Comparison of ENCODE assay signal across 21 mouse cellular contexts in the genomic region with DNA sequence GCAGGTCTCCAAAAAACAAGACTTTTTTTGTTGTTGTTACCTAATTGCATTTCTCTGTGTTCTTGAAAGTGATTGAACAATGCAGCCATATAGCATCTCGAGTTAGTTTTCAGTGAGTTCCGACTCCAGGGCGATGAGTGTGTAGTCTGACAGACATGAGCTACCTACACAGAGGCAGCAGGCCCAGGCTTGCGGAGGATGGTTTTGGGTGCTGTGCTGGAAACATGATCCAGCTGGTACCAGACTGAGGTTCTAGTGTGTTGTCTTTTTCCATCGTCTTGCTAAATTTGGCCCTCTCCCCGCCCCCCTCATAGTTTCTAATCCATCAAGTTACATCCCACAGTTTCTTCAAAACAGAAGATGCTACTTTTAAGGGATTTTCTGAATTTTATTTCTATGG.
DNase-seq lines count a peak whose midpoint lies in the region; ATAC-seq lines count a peak whose summit lies in the region.
"Had no signal": no experiment of that assay in that cellular context is flagged by ENCODE, and none has a peak within 500 bp of the region (broad histone marks: within the 10 kb centered on the region; RNA-seq: fewer than 3 reads in every experiment).

No protein-coding gene starts in this region.

- DNase-seq in left cerebral cortex, adult 11 months (ENCODE audit: low spot score): peak; percentile 31
- DNase-seq in left cerebral cortex, postnatal 10 days (ENCODE audit: extremely low spot score in 1 of 2, low spot score in 2 of 2): no peak
- DNase-seq in layer of hippocampus, adult 8-10 months (ENCODE audit: low spot score in 2 of 2): peak; percentile 63 to 70
- DNase-seq in left cerebral cortex, postnatal 14 days (ENCODE audit: low spot score in 2 of 2): peak; percentile 50 to 64
- no peak for DNase-seq in hindbrain, embryonic 11.5 days (ENCODE audit: low spot score)
- DNase-seq in spleen, postnatal 4 days (ENCODE audit: low spot score in 2 of 2): no peak
- DNase-seq in cerebellum, postnatal 4 days (ENCODE audit: low spot score in 2 of 2): no peak
- DNase-seq: cerebellum, postnatal 36 days; gastrocnemius, adult 2 months; heart, adult 11 months; kidney, adult 11 months; kidney, postnatal 10 days; lung, postnatal 10 days had no signal

- no peak overlapping the region for H3K27ac ChIP-seq in hindbrain, embryonic 11.5 days (ENCODE audit: low read depth, low read length)
- H3K27ac ChIP-seq in midbrain, embryonic 16.5 days (ENCODE audit: low read length): no peak overlapping the region
- H3K27ac ChIP-seq: forebrain, embryonic 12.5 days; gastrocnemius, adult 2 months; hindbrain, embryonic 13.5 days; limb, embryonic 12.5 days; liver, embryonic 15.5 days; neural tube, embryonic 13.5 days had no signal

- H3K4me1 ChIP-seq in hindbrain, embryonic 11.5 days (replicated peaks; ENCODE audit: control insufficient read depth, insufficient read depth, low read length): no peaks in the 10 kb centered on the region
- H3K4me1 ChIP-seq in midbrain, embryonic 16.5 days (ENCODE audit: control insufficient read depth, insufficient read depth, low read length): no peaks in the 10 kb centered on the region
- H3K4me1 ChIP-seq: forebrain, embryonic 12.5 days; hindbrain, embryonic 13.5 days; limb, embryonic 12.5 days; liver, embryonic 15.5 days; megakaryocyte, embryonic 14.5 days; neural tube, embryonic 13.5 days had no signal

- intact Hi-C loops in left cerebral cortex, postnatal 10 days (cut with DNase I): no loop called here
- intact Hi-C loops in left cerebral cortex, postnatal 14 days (cut with DNase I): no loop called here

- no peak overlapping the region for H3K4me3 ChIP-seq in hindbrain, embryonic 11.5 days (ENCODE audit: low read depth, low read length)
- no peak overlapping the region for H3K4me3 ChIP-seq in midbrain, embryonic 16.5 days (ENCODE audit: low read depth, low read length)
- H3K4me3 ChIP-seq: forebrain, embryonic 12.5 days; gastrocnemius, adult 2 months; hindbrain, embryonic 13.5 days; limb, embryonic 12.5 days; liver, embryonic 15.5 days; megakaryocyte, embryonic 14.5 days; neural tube, embryonic 13.5 days had no signal

- WGBS in hindbrain, embryonic 11.5 days: 93% methylated on average over 6 of the region's 6 CpGs
- WGBS in midbrain, embryonic 16.5 days: 89% methylated on average over 6 of the region's 6 CpGs

- H3K36me3 ChIP-seq in hindbrain, embryonic 11.5 days (ENCODE audit: control insufficient read depth, insufficient read depth, low read length): no peaks in the 10 kb centered on the region
- H3K36me3 ChIP-seq in midbrain, embryonic 16.5 days (ENCODE audit: control insufficient read depth, insufficient read depth, low read length): no peaks in the 10 kb centered on the region
- H3K36me3 ChIP-seq: forebrain, embryonic 12.5 days; hindbrain, embryonic 13.5 days; limb, embryonic 12.5 days; liver, embryonic 15.5 days; neural tube, embryonic 13.5 days had no signal

- H3K9ac ChIP-seq in hindbrain, embryonic 11.5 days (ENCODE audit: low read depth, low read length): no peak overlapping the region
- H3K9ac ChIP-seq in midbrain, embryonic 16.5 days (ENCODE audit: low read depth, low read length): no peak overlapping the region
- H3K9ac ChIP-seq: forebrain, embryonic 12.5 days; hindbrain, embryonic 13.5 days; limb, embryonic 12.5 days; liver, embryonic 15.5 days; neural tube, embryonic 13.5 days had no signal

- no peak overlapping the region for H3K4me2 ChIP-seq in hindbrain, embryonic 11.5 days (replicated peaks; ENCODE audit: low read depth, low read length)
- no peak overlapping the region for H3K4me2 ChIP-seq in midbrain, embryonic 16.5 days (ENCODE audit: low read length)
- H3K4me2 ChIP-seq: forebrain, embryonic 12.5 days; hindbrain, embryonic 13.5 days; limb, embryonic 12.5 days; liver, embryonic 15.5 days; neural tube, embryonic 13.5 days had no signal

- no peaks in the 10 kb centered on the region for H3K9me3 ChIP-seq in hindbrain, embryonic 11.5 days (ENCODE audit: control insufficient read depth, low read length)
- no peaks in the 10 kb centered on the region for H3K9me3 ChIP-seq in midbrain, embryonic 16.5 days (replicated peaks; ENCODE audit: control insufficient read depth, low read length, poor library complexity, severe bottlenecking)
- H3K9me3 ChIP-seq: forebrain, embryonic 12.5 days; hindbrain, embryonic 13.5 days; limb, embryonic 12.5 days; liver, embryonic 15.5 days; megakaryocyte, embryonic 14.5 days; neural tube, embryonic 13.5 days had no signal

- no peak for ATAC-seq in hindbrain, embryonic 11.5 days (ENCODE audit: low FRiP score)
- no peak for ATAC-seq in midbrain, embryonic 16.5 days

- no peaks in the 10 kb centered on the region for H3K27me3 ChIP-seq in hindbrain, embryonic 11.5 days (ENCODE audit: control insufficient read depth, insufficient read depth, low read length)
- H3K27me3 ChIP-seq in midbrain, embryonic 16.5 days (ENCODE audit: control insufficient read depth, insufficient read depth, low read depth, low read length): no peaks in the 10 kb centered on the region
- H3K27me3 ChIP-seq: CH12.LX; forebrain, embryonic 12.5 days; hindbrain, embryonic 13.5 days; limb, embryonic 12.5 days; liver, embryonic 15.5 days; megakaryocyte, embryonic 14.5 days; neural tube, embryonic 13.5 days had no signal

Comparison
In these comparisons a context has a peak if more than half of its experiments do, and no peak if none do; other contexts are left out.
1. DNase-seq: peak in left cerebral cortex, adult 11 months (single experiment), layer of hippocampus, adult 8-10 months (2 of 2) and left cerebral cortex, postnatal 14 days (2 of 2); none in left cerebral cortex, postnatal 10 days (0 of 2), hindbrain, embryonic 11.5 days (single experiment), spleen, postnatal 4 days (0 of 2) and cerebellum, postnatal 4 days (0 of 2).